Mouse (Mus musculus) layer of hippocampus, postnatal 10 days (tissue): ENCODE data around the gene Plpp1. TPM values are rescaled to one million over a fixed set of nuclear protein-coding genes. Genes with fewer than 3 reads are reported as not detected.

Experiments used
- DNase-seq, 2 experiments: peaks; one replicate each; pipeline ENCODE4 v3.0.0; 2021; ENCODE audit warnings: low spot score in 2 of 2
- total RNA-seq, 2 experiments: library from RNA; stranded (reverse); gene quantifications; 2 replicates each; pipeline ENCODE4 v1.2.3; 2021

Gene Plpp1
- total RNA-seq, 2 experiments from 2014 or later: 35.2 to 35.5 TPM

- no peak for DNase-seq
Measured at GRCm38 (mm10) chr13:112811708-112812403, 11.3 kb downstream of the Plpp1 start.

GRCm38 (mm10) chr13:112815996-112816395 lies 15.4 kb downstream of the Plpp1 start:
- DNase-seq: no peak

- no peak for DNase-seq
Measured at GRCm38 (mm10) chr13:112818125-112818524, 17.5 kb downstream of the Plpp1 start.

GRCm38 (mm10) chr13:112822413-112822812 lies 21.8 kb downstream of the Plpp1 start:
- no peak for DNase-seq

GRCm38 (mm10) chr13:112823236-112823910 lies 22.8 kb downstream of the Plpp1 start:
- no peak for DNase-seq

- DNase-seq: no peak
Measured at GRCm38 (mm10) chr13:112823911-112824648, 23.5 kb downstream of the Plpp1 start.

- DNase-seq: no peak
Measured at GRCm38 (mm10) chr13:112825479-112825878, 24.9 kb downstream of the Plpp1 start.

GRCm38 (mm10) chr13:112829619-112830018 lies 29.0 kb downstream of the Plpp1 start:
- DNase-seq: no peak

- no peak for DNase-seq
Measured at GRCm38 (mm10) chr13:112832589-112832988, 32.0 kb downstream of the Plpp1 start.

GRCm38 (mm10) chr13:112833253-112833894 lies 32.8 kb downstream of the Plpp1 start:
- no peak for DNase-seq

- DNase-seq: no peak
Measured at GRCm38 (mm10) chr13:112833895-112834263, 33.3 kb downstream of the Plpp1 start.

- DNase-seq: no peak
Measured at GRCm38 (mm10) chr13:112835113-112835512, 34.5 kb downstream of the Plpp1 start.

GRCm38 (mm10) chr13:112836951-112837350 lies 36.4 kb downstream of the Plpp1 start:
- DNase-seq: no peak

- DNase-seq: no peak
Measured at GRCm38 (mm10) chr13:112837621-112838155, 37.1 kb downstream of the Plpp1 start.

GRCm38 (mm10) chr13:112838562-112839232 lies 38.1 kb downstream of the Plpp1 start:
- no peak for DNase-seq

GRCm38 (mm10) chr13:112840241-112841087 lies 39.9 kb downstream of the Plpp1 start:
- no peak for DNase-seq

GRCm38 (mm10) chr13:112845931-112846330 lies 45.3 kb downstream of the Plpp1 start:
- no peak for DNase-seq

GRCm38 (mm10) chr13:112853710-112854316 lies 53.2 kb downstream of the Plpp1 start:
- DNase-seq: no peak

GRCm38 (mm10) chr13:112854402-112854801 lies 53.8 kb downstream of the Plpp1 start:
- no peak for DNase-seq
